Mouse (Mus musculus): ENCODE results near the gene Npepps. TPM values are rescaled to one million over a fixed set of nuclear protein-coding genes. Genes with fewer than 3 reads are reported as not detected.
"Not testable (repeated sequence)": the region's sequence is repeated elsewhere in the genome, so short reads cannot be mapped to it uniquely, and the experiment has no call there.

Gene Npepps
- polyA plus RNA-seq, 1 experiment from 2014 or later: 83.9 TPM

DNA sequence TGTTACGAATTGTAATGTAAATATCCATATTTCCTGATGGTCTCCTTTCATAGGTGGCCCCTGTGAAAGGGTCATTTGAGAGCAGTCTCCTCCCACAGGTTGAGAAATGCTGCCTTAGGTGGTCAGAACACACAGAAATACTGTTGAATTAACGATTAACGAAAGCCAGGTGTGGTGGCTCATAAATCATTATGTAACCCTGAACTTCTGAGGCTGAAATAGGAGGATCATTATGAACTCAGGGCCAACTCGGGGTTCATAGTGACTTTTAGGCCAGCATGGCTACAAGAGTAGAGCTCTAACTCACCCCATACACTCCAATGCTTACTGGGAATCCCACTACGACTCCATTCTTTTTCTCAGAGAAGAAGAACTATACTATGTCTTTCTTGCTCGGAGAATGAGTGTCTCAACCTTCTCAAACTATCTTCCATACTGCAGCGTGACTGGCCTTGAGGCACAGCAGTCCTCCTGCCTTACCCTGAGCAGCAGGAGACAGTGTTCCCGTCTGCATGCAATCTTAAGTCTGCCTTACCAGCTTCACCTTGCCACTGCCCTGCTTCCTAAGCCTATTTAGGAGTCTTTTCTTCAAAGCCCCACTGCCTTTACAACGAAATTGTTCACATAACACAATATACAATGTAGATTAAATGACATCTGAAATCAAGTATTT, 69.6 kb downstream of the Npepps start:
- H3K27ac ChIP-seq: no peak overlapping the region
- H3K4me3 ChIP-seq: no peak overlapping the region
- DNase-seq (ENCODE audit: low spot score): no peak
- no peaks in the 10 kb centered on the region for H3K27me3 ChIP-seq (ENCODE audit: insufficient read depth, poor library complexity, severe bottlenecking)
- WGBS: 87% methylated on average over 9 of the region's 9 CpGs
- H3K4me1 ChIP-seq: no peaks in the 10 kb centered on the region; the same call in 1 of the 2 replicates
- H3K9me3 ChIP-seq: no peaks in the 10 kb centered on the region
- H3K36me3 ChIP-seq: peaks cover 86% of the 10 kb centered on the region

- H3K9me3 ChIP-seq: no peaks in the 10 kb centered on the region
- H3K27me3 ChIP-seq (ENCODE audit: insufficient read depth, poor library complexity, severe bottlenecking): no peaks in the 10 kb centered on the region
- H3K4me1 ChIP-seq: no peaks in the 10 kb centered on the region; the same call in 1 of the 2 replicates
- DNase-seq (ENCODE audit: low spot score): peak; percentile 79
- 69% methylated on average over 8 of the region's 8 CpGs for WGBS
- H3K27ac ChIP-seq: no peak overlapping the region
- no peak overlapping the region for H3K4me3 ChIP-seq
- peaks cover 54% of the 10 kb centered on the region for H3K36me3 ChIP-seq
Measured at GRCm38 (mm10) chr11:97207011-97207422, 73.4 kb downstream of the Npepps start.

GRCm38 (mm10) chr11:97199519-97199918, 80.9 kb downstream of the Npepps start:
- H3K36me3 ChIP-seq: no peaks in the 10 kb centered on the region
- no peak overlapping the region for H3K4me3 ChIP-seq
- no peaks in the 10 kb centered on the region for H3K27me3 ChIP-seq (ENCODE audit: insufficient read depth, poor library complexity, severe bottlenecking)
- H3K27ac ChIP-seq: no peak overlapping the region
- 82% methylated on average over 6 of the region's 6 CpGs for WGBS
- H3K9me3 ChIP-seq: no peaks in the 10 kb centered on the region
- no peak for DNase-seq (ENCODE audit: low spot score)
- H3K4me1 ChIP-seq: peaks cover 7% of the 10 kb centered on the region

DNA sequence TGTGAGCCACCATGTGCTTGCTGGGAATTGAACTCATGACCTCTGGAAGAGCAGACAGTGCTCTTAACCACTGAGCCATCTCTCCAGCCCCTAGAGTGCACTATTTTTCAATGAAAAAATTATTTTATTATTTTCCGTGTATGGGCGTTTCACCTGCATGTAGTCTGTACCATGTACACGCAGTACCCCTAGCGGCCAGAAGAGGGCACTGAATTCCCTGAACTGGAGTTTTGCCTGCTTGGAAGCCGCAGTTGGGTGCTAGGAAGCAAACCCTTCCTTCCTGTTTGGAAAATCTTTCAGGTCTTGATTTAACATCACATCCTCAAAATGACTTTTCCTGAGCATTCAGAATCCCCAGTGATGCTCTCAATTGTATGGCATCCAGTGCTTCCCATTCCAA, 81.8 kb downstream of the Npepps start:
- no peaks in the 10 kb centered on the region for H3K27me3 ChIP-seq (ENCODE audit: insufficient read depth, poor library complexity, severe bottlenecking)
- no peaks in the 10 kb centered on the region for H3K36me3 ChIP-seq
- DNase-seq (ENCODE audit: low spot score): no peak
- no peak overlapping the region for H3K27ac ChIP-seq
- WGBS: 14% methylated on average over 5 of the region's 5 CpGs
- H3K4me3 ChIP-seq: no peak overlapping the region
- H3K4me1 ChIP-seq: peaks cover 7% of the 10 kb centered on the region
- H3K9me3 ChIP-seq: no peaks in the 10 kb centered on the region

- H3K36me3 ChIP-seq: no peaks in the 10 kb centered on the region
- H3K4me1 ChIP-seq: peaks cover 7% of the 10 kb centered on the region
- H3K4me3 ChIP-seq: no peak overlapping the region
- no peaks in the 10 kb centered on the region for H3K27me3 ChIP-seq (ENCODE audit: insufficient read depth, poor library complexity, severe bottlenecking)
- no peak for DNase-seq (ENCODE audit: low spot score)
- no peak overlapping the region for H3K27ac ChIP-seq
- no peaks in the 10 kb centered on the region for H3K9me3 ChIP-seq
- WGBS: 77% methylated on average over 8 of the region's 8 CpGs
Measured at GRCm38 (mm10) chr11:97197021-97197420, 83.4 kb downstream of the Npepps start.

GRCm38 (mm10) chr11:97196541-97196940, 83.9 kb downstream of the Npepps start:
- Histone ChIP-seq H3K4me1 (peaks cover 12% of the 10 kb centered on the region), H3K4me3 (no peak overlapping the region), H3K36me3 (no peaks in the 10 kb centered on the region), H3K27ac (no peak overlapping the region), H3K27me3 (ENCODE audit: insufficient read depth, poor library complexity, severe bottlenecking) (no peaks in the 10 kb centered on the region), H3K9me3 (no peaks in the 10 kb centered on the region)
- WGBS: 64% methylated on average over 12 of the region's 12 CpGs
- no peak for DNase-seq (ENCODE audit: low spot score)

- H3K4me1 ChIP-seq: peaks cover 21% of the 10 kb centered on the region
- no peaks in the 10 kb centered on the region for H3K27me3 ChIP-seq (ENCODE audit: insufficient read depth, poor library complexity, severe bottlenecking)
- no peak overlapping the region for H3K4me3 ChIP-seq
- peaks cover 5% of the 10 kb centered on the region; the same call in 1 of the 2 replicates for H3K36me3 ChIP-seq
- H3K9me3 ChIP-seq: no peaks in the 10 kb centered on the region
- no peak for DNase-seq (ENCODE audit: low spot score)
- no peak overlapping the region for H3K27ac ChIP-seq
Measured at GRCm38 (mm10) chr11:97192621-97192951, 87.9 kb downstream of the Npepps start.

DNA sequence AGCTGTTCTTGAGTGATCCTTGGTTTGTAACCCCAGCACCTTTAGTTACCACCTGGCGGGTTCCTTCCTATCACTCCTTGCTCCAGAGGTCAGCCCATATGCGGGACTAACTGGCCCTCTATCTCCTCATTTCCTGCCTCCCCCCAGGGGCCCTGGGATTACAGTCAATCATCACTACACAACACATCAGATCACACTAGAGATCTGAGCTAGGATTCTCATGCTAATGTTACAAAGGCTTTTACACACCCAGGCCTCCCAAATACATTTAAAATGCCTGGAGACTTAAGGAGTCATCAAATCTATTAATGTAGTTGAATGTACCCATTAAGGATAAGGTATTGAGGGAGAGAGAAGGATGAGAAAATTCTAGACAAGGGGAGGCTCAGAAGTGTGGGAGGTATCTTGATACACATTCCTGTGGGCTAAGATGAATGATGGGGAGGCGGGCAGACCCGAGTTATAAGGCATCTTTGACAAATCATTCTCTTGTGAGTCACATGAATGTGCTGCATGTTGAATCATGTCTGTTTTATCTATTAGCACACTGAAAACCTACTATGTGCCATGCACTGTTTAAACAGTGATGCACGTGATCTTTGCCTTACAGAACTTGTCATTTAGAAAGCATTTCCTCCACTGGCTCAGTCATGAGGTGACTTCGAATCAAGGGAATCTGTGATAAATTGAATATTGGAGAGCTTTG, 88.4 kb downstream of the Npepps start:
- Histone ChIP-seq H3K9me3 (no peaks in the 10 kb centered on the region), H3K36me3 (peaks cover 5% of the 10 kb centered on the region; the same call in 1 of the 2 replicates), H3K27ac (0 out of 2 replicates have a peak overlapping the region, but pooled peaks have one; percentile 2), H3K4me1 (peaks cover 21% of the 10 kb centered on the region), H3K4me3 (no peak overlapping the region), H3K27me3 (ENCODE audit: insufficient read depth, poor library complexity, severe bottlenecking) (no peaks in the 10 kb centered on the region)
- 66% methylated on average over 6 of the region's 6 CpGs for WGBS
- no peak for DNase-seq (ENCODE audit: low spot score)

- Histone ChIP-seq H3K4me1 (peaks cover 23% of the 10 kb centered on the region), H3K27ac (no peak overlapping the region), H3K27me3 (ENCODE audit: insufficient read depth, poor library complexity, severe bottlenecking) (no peaks in the 10 kb centered on the region), H3K9me3 (no peaks in the 10 kb centered on the region), H3K4me3 (no peak overlapping the region), H3K36me3 (peaks cover 7% of the 10 kb centered on the region)
- DNase-seq (ENCODE audit: low spot score): no peak
- 86% methylated on average over 6 of the region's 6 CpGs for WGBS
Measured at GRCm38 (mm10) chr11:97190992-97191391, 89.4 kb downstream of the Npepps start.

DNA sequence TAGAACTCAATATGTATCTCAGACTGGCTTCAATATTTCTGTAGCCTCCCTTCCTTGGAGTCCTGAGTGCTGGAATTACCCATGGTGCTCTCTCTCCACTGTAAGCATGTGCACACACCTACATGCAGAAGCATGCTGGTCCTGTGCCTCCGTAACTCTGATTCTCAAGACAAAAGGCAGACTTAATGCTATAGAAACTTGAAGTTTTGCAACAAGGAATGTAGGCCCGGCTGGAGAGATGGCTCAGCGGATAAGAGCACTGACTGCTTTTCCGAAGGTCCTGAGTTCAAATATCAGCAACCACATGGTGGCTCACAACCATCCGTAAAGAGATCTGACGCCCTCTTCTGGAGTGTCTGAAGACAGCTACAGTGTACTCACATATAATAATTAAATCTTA, 90.8 kb downstream of the Npepps start:
- Histone ChIP-seq H3K36me3 (peaks cover 20% of the 10 kb centered on the region), H3K4me1 (peaks cover 30% of the 10 kb centered on the region), H3K4me3 (peak overlapping the region; percentile 97), H3K27ac (0 out of 2 replicates have a peak overlapping the region, but pooled peaks have one; percentile 99)
- 90% methylated on average over 6 of the region's 6 CpGs for WGBS
- not testable (repeated sequence) for DNase-seq (ENCODE audit: low spot score); H3K9me3 ChIP-seq; H3K27me3 ChIP-seq (ENCODE audit: insufficient read depth, poor library complexity, severe bottlenecking)

DNA sequence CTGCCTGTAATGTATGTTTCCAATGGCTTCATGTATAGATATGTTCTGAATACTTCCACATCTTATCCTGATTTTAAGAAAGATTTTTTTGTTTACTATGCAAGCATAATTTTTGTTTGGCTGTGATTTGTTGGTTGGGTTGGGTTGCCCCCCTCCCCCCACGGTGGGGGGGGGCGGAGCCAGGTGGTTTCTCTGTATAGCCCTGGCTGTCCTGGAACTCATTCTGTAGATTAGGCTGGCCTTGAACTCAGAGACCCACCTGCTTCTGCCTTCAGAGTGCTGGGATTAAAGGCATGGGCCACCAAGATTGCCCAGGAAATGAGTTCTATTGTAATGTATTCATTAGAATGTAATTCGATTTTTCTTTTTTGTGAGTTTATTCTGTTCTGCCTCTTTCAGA, 91.2 kb downstream of the Npepps start:
- no peaks in the 10 kb centered on the region for H3K27me3 ChIP-seq (ENCODE audit: insufficient read depth, poor library complexity, severe bottlenecking)
- H3K27ac ChIP-seq: peak overlapping the region; percentile 99
- H3K9me3 ChIP-seq: no peaks in the 10 kb centered on the region
- H3K4me1 ChIP-seq: peaks cover 33% of the 10 kb centered on the region
- WGBS: 36% methylated on average over 3 of the region's 3 CpGs
- DNase-seq (ENCODE audit: low spot score): no peak
- peaks cover 24% of the 10 kb centered on the region for H3K36me3 ChIP-seq
- peak overlapping the region; percentile 97 for H3K4me3 ChIP-seq

DNA sequence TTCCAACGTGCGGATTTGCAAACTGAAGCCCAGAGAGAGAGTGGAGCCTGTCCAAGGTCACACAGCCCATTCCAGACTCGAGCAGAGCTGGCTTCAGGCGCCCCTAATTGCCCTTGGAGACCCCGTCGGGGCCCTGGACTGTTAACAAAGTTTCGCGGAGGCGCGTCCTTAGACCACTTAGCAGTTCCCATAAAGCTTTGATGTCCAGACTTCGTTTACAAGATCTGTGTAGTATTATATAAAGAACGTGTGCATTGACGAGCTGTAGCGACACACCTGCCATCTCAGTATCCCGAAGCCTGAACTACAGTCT, 91.8 kb downstream of the Npepps start:
- DNase-seq (ENCODE audit: low spot score): no peak
- Histone ChIP-seq H3K4me1 (peaks cover 33% of the 10 kb centered on the region), H3K27me3 (ENCODE audit: insufficient read depth, poor library complexity, severe bottlenecking) (no peaks in the 10 kb centered on the region), H3K4me3 (peak overlapping the region; percentile 97), H3K36me3 (peaks cover 31% of the 10 kb centered on the region), H3K9me3 (no peaks in the 10 kb centered on the region), H3K27ac (peak overlapping the region; percentile 99)
- 1% methylated on average over 15 of the region's 15 CpGs for WGBS

GRCm38 (mm10) chr11:97187764-97188642, 92.4 kb downstream of the Npepps start, which contains the start of gene Kpnb1:
Gene Kpnb1, minus strand, starts transcription at chr11:97187881.
- H3K4me3 ChIP-seq: peak within 1 kb of the TSS; percentile 97
- peak within 1 kb of the TSS; percentile 99 for H3K27ac ChIP-seq
- DNase-seq (ENCODE audit: low spot score): peak; percentile 100
- no peaks in the 10 kb centered on the region for H3K9me3 ChIP-seq
- H3K4me1 ChIP-seq: peaks cover 33% of the 10 kb centered on the region
- H3K27me3 ChIP-seq (ENCODE audit: insufficient read depth, poor library complexity, severe bottlenecking): no peaks in the 10 kb centered on the region
- under 1% methylated on average over 97 of the region's 101 CpGs for WGBS
- H3K36me3 ChIP-seq: peaks cover 37% of the 10 kb centered on the region

Data from heart, embryonic 10.5 days (tissue).